In the genomic region with DNA sequence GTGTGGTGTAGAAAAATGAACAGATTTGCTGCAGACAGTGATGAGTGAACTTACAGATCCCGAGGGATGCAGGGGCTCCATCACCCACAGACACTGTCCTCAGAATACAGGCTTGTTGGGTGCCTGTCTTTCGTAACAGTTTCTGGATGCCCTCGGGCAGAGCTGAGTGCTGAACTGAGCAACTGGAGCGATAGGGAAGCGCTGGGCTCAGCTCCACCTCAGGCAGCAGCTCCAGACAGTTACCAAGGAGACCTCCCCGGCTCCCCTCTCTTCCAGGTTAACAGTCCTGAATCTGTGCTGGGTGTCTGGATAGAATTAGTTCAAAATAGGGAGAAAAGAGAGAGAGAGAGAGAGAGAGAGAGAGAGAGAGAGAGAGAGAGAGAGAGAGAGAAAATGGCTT, we compare ENCODE assay signal across 23 mouse cellular contexts.
DNase-seq lines count a peak whose midpoint lies in the region; ATAC-seq and TF ChIP-seq lines count a peak whose summit lies in the region.
"Had no signal": no experiment of that assay in that cellular context is flagged by ENCODE, and none has a peak within 500 bp of the region (broad histone marks: within the 10 kb centered on the region; RNA-seq: fewer than 3 reads in every experiment).

No protein-coding gene starts in this region.

- no peaks in the 10 kb centered on the region for H3K36me3 ChIP-seq in neural tube, embryonic 13.5 days
- no peaks in the 10 kb centered on the region for H3K36me3 ChIP-seq in forebrain, embryonic 15.5 days
- no peaks in the 10 kb centered on the region for H3K36me3 ChIP-seq in midbrain, embryonic 16.5 days (ENCODE audit: control insufficient read depth, insufficient read depth, low read length)
- H3K36me3 ChIP-seq: heart, embryonic 15.5 days; intestine, embryonic 15.5 days; limb, embryonic 15.5 days had no signal

- H3K4me3 ChIP-seq in layer of hippocampus, adult 2 months = no peak overlapping the region
- no peak overlapping the region for H3K4me3 ChIP-seq in neural tube, embryonic 13.5 days
- no peak overlapping the region for H3K4me3 ChIP-seq in forebrain, embryonic 15.5 days
- no peak overlapping the region for H3K4me3 ChIP-seq in midbrain, embryonic 16.5 days (ENCODE audit: low read depth, low read length)
- H3K4me3 ChIP-seq: gastrocnemius, adult 2 months; heart, embryonic 15.5 days; intestine, embryonic 15.5 days; left cerebral cortex, adult 2 months; limb, embryonic 15.5 days had no signal

- H3K4me2 ChIP-seq in neural tube, embryonic 13.5 days = no peak overlapping the region
- H3K4me2 ChIP-seq in forebrain, embryonic 15.5 days (replicated peaks) = no peak overlapping the region
- H3K4me2 ChIP-seq in midbrain, embryonic 16.5 days (ENCODE audit: low read length) = no peak overlapping the region
- H3K4me2 ChIP-seq: heart, embryonic 15.5 days; hindbrain, embryonic 14.5 days; intestine, embryonic 15.5 days; limb, embryonic 15.5 days; lung, embryonic 14.5 days had no signal

- TF ChIP-seq CTCF in layer of hippocampus, adult 2 months (conservative IDR thresholded peaks at IDR 0.05) = no peak

- no peaks in the 10 kb centered on the region for H3K27me3 ChIP-seq in neural tube, embryonic 13.5 days
- no peaks in the 10 kb centered on the region for H3K27me3 ChIP-seq in forebrain, embryonic 15.5 days
- no peaks in the 10 kb centered on the region for H3K27me3 ChIP-seq in midbrain, embryonic 16.5 days (ENCODE audit: control insufficient read depth, insufficient read depth, low read depth, low read length)
- H3K27me3 ChIP-seq: heart, embryonic 15.5 days; intestine, embryonic 15.5 days; limb, embryonic 15.5 days had no signal

- WGBS in neural tube, embryonic 13.5 days = 35% methylated on average over 6 of the region's 6 CpGs
- 34% methylated on average over 6 of the region's 6 CpGs for WGBS in forebrain, embryonic 15.5 days
- 39% methylated on average over 6 of the region's 6 CpGs for WGBS in midbrain, embryonic 16.5 days

- ATAC-seq in neural tube, embryonic 13.5 days (ENCODE audit: low read depth) = no peak
- ATAC-seq in forebrain, embryonic 15.5 days (replicated peaks) = peak; percentile 53
- peak; percentile 77 for ATAC-seq in midbrain, embryonic 16.5 days
- ATAC-seq: intestine, embryonic 15.5 days had no signal

- H3K4me1 ChIP-seq in neural tube, embryonic 13.5 days (replicated peaks) = peaks cover 16% of the 10 kb centered on the region
- H3K4me1 ChIP-seq in forebrain, embryonic 15.5 days = peaks cover 9% of the 10 kb centered on the region
- H3K4me1 ChIP-seq in midbrain, embryonic 16.5 days (ENCODE audit: control insufficient read depth, insufficient read depth, low read length) = peaks cover 2% of the 10 kb centered on the region; the same call in 1 of the 2 replicates
- H3K4me1 ChIP-seq: heart, embryonic 15.5 days; intestine, embryonic 15.5 days; limb, embryonic 15.5 days had no signal

- no peak overlapping the region for H3K9ac ChIP-seq in neural tube, embryonic 13.5 days
- no peak overlapping the region for H3K9ac ChIP-seq in forebrain, embryonic 15.5 days (replicated peaks)
- no peak overlapping the region for H3K9ac ChIP-seq in midbrain, embryonic 16.5 days (ENCODE audit: low read depth, low read length)
- H3K9ac ChIP-seq: heart, embryonic 15.5 days; hindbrain, embryonic 14.5 days; intestine, embryonic 15.5 days; limb, embryonic 15.5 days; liver, embryonic 14.5 days; lung, embryonic 14.5 days had no signal

- peak in 1 of 2 experiments; percentile 43 for DNase-seq in layer of hippocampus, adult 2 months (ENCODE audit: low spot score in 2 of 2)
- no peak for DNase-seq in layer of hippocampus, postnatal 25 days (ENCODE audit: extremely low spot score in 1 of 2, low spot score in 1 of 2)
- no peak for DNase-seq in neural tube, embryonic 10.5 days (ENCODE audit: extremely low spot score, low spot score)
- no peak for DNase-seq in kidney, postnatal 4 days
- DNase-seq: adrenal gland, adult 2 months; cerebellum, adult 18-20 months; cerebellum, postnatal 14 days; gastrocnemius, adult 2 months; heart, postnatal 36 days; kidney, postnatal 36 days; left cerebral cortex, postnatal 4 days; lung, embryonic 14.5 days; right cerebral cortex, postnatal 14 days; spleen, adult 18-20 months had no signal

- no peaks in the 10 kb centered on the region; the same call in 1 of the 2 replicates for H3K9me3 ChIP-seq in neural tube, embryonic 13.5 days
- no peaks in the 10 kb centered on the region for H3K9me3 ChIP-seq in forebrain, embryonic 15.5 days
- H3K9me3 ChIP-seq in midbrain, embryonic 16.5 days (replicated peaks; ENCODE audit: control insufficient read depth, low read length, poor library complexity, severe bottlenecking) = no peaks in the 10 kb centered on the region
- H3K9me3 ChIP-seq: heart, embryonic 15.5 days; intestine, embryonic 15.5 days; limb, embryonic 15.5 days had no signal

- H3K27ac ChIP-seq in layer of hippocampus, adult 2 months = peak overlapping the region; percentile 64; the same call in 1 of the 2 replicates
- H3K27ac ChIP-seq in neural tube, embryonic 13.5 days (replicated peaks) = peak overlapping the region; percentile 54
- H3K27ac ChIP-seq in forebrain, embryonic 15.5 days (replicated peaks) = no peak overlapping the region
- H3K27ac ChIP-seq in midbrain, embryonic 16.5 days (ENCODE audit: low read length) = peak overlapping the region; percentile 42; the same call in 1 of the 2 replicates
- H3K27ac ChIP-seq: gastrocnemius, adult 2 months; heart, embryonic 15.5 days; hindbrain, embryonic 14.5 days; intestine, embryonic 15.5 days; left cerebral cortex, adult 2 months; limb, embryonic 15.5 days; liver, embryonic 14.5 days had no signal
